Mouse (Mus musculus) MEL (cell line): Measurements from ENCODE around the gene Raph1. TPM values are rescaled to one million over a fixed set of nuclear protein-coding genes. Genes with fewer than 3 reads are reported as not detected.

Experiments used
- DNase-seq: peaks from one replicate; pipeline ENCODE4 v3.0.0; 2011; ENCODE audit warnings: low read depth, low spot score
- H3K27ac ChIP-seq: 2 replicates; pipeline ENCODE4 v1.5.1; 2012; ENCODE audit warnings: low read depth, mild to moderate bottlenecking, control low read depth, low read length, moderate library complexity; ENCODE audit not compliant: control insufficient read depth
- H3K27me3 ChIP-seq, 2 experiments: fragments of 150-350 bp in 1 of 2; sonication (generic) in 1 of 2; 2 replicates each; pipeline ENCODE4 v1.6.1; 2012; ENCODE audit warnings: low read length in 2 of 2, mild to moderate bottlenecking in 2 of 2, improper control_type of control experiment in 1 of 2, moderate library complexity in 1 of 2; ENCODE audit not compliant: insufficient read depth in 2 of 2, control insufficient read depth in 1 of 2
- H3K36me3 ChIP-seq, 2 experiments: 2 replicates each; pipeline ENCODE4 v1.6.1; 2012 to 2014; ENCODE audit warnings: low read length in 2 of 2, improper control_type of control experiment in 1 of 2, inconsistent platforms in 1 of 2, mild to moderate bottlenecking in 1 of 2; ENCODE audit not compliant: insufficient read depth in 2 of 2, control insufficient read depth in 1 of 2
- H3K4me1 ChIP-seq, 2 experiments: fragments of 150-350 bp in 1 of 2; sonication (generic) in 1 of 2; 2 replicates each; pipeline ENCODE4 v1.6.1; 2012; ENCODE audit warnings: low read length in 2 of 2, improper control_type of control experiment in 1 of 2, mild to moderate bottlenecking in 1 of 2; ENCODE audit not compliant: insufficient read depth in 2 of 2, control insufficient read depth in 1 of 2
- H3K4me3 ChIP-seq, 2 experiments: fragments of 150-350 bp in 1 of 2; sonication (generic) in 1 of 2; 2 replicates each; pipeline ENCODE4 v1.5.1; 2012; ENCODE audit warnings: low read depth in 2 of 2, low read length in 2 of 2, mild to moderate bottlenecking in 2 of 2, moderate library complexity in 2 of 2, control low read depth in 1 of 2, improper control_type of control experiment in 1 of 2; ENCODE audit not compliant: control insufficient read depth in 1 of 2, insufficient read depth in 1 of 2
- H3K79me2 ChIP-seq: 2 replicates; pipeline ENCODE4 v1.6.1; 2012; ENCODE audit warnings: mild to moderate bottlenecking, low read length, moderate library complexity; ENCODE audit not compliant: control insufficient read depth, poor library complexity, insufficient read depth
- H3K9ac ChIP-seq: 2 replicates; pipeline ENCODE4 v1.6.1; 2012; ENCODE audit warnings: low read depth, mild to moderate bottlenecking, control low read depth, low read length, moderate library complexity; ENCODE audit not compliant: control insufficient read depth, poor library complexity, severe bottlenecking
- H3K9me3 ChIP-seq: fragments of 150-350 bp; sonication (generic); replicated peaks from 2 replicates; pipeline ENCODE4 v1.6.1; 2012; ENCODE audit warnings: mild to moderate bottlenecking, low read length, improper control_type of control experiment, moderate library complexity; ENCODE audit not compliant: insufficient read depth
- BHLHE40 ChIP-seq: IDR thresholded peaks from 2 replicates; pipeline ENCODE4 v1.6.1; 2012; ENCODE audit warnings: low read depth, mild to moderate bottlenecking, inconsistent platforms, low read length, improper control_type of control experiment, borderline replicate concordance
- ELF1 ChIP-seq: IDR thresholded peaks from 2 replicates; pipeline ENCODE4 v1.6.1; 2014; ENCODE audit warnings: low read depth, mild to moderate bottlenecking, inconsistent platforms, low read length, improper control_type of control experiment, moderate library complexity
- EP300 ChIP-seq, 2 experiments: IDR thresholded peaks; 2 replicates each; pipeline ENCODE4 v1.6.1; 2011; ENCODE audit warnings: improper control_type of control experiment in 2 of 2, low read length in 2 of 2, low read depth in 1 of 2, mild to moderate bottlenecking in 1 of 2
- GABPA ChIP-seq: IDR thresholded peaks from 2 replicates; pipeline ENCODE4 v1.6.1; 2012; ENCODE audit warnings: low read depth, mild to moderate bottlenecking, inconsistent platforms, low read length, improper control_type of control experiment, moderate library complexity
- HCFC1 ChIP-seq: IDR thresholded peaks from 2 replicates; pipeline ENCODE4 v1.6.1; 2012; ENCODE audit warnings: low read depth, mild to moderate bottlenecking, inconsistent platforms, low read length, improper control_type of control experiment, moderate library complexity
- KAT2A ChIP-seq: conservative IDR thresholded peaks from 2 replicates; pipeline ENCODE4 v1.6.1; 2012; ENCODE audit warnings: low read depth, low read length, improper control_type of control experiment, inconsistent platforms
- MAX ChIP-seq: IDR thresholded peaks from 2 replicates; pipeline ENCODE4 v1.6.1; 2011; ENCODE audit warnings: low read length, improper control_type of control experiment
- MAZ ChIP-seq: IDR thresholded peaks from 2 replicates; pipeline ENCODE4 v1.6.1; 2012; ENCODE audit warnings: low read depth, mild to moderate bottlenecking, inconsistent platforms, low read length, improper control_type of control experiment
- MEF2A ChIP-seq: IDR thresholded peaks from 2 replicates; pipeline ENCODE4 v1.6.1; 2014; ENCODE audit warnings: low read depth, mild to moderate bottlenecking, inconsistent platforms, low read length, improper control_type of control experiment; ENCODE audit not compliant: poor library complexity, insufficient replicate concordance, severe bottlenecking; ENCODE audit errors: extremely low read depth
- NELFE ChIP-seq: IDR thresholded peaks from 2 replicates; pipeline ENCODE4 v1.6.1; 2011; ENCODE audit warnings: low read depth, low read length, improper control_type of control experiment
- NRF1 ChIP-seq: IDR thresholded peaks from 2 replicates; pipeline ENCODE4 v1.6.1; 2014; ENCODE audit warnings: low read depth, mild to moderate bottlenecking, inconsistent platforms, low read length, improper control_type of control experiment, moderate library complexity; ENCODE audit not compliant: poor library complexity, insufficient read depth, severe bottlenecking
- POLR2A ChIP-seq, 2 experiments: IDR thresholded peaks; 2 replicates each; pipeline ENCODE4 v1.6.1; 2011 to 2012; ENCODE audit warnings: low read length in 2 of 2, mild to moderate bottlenecking in 2 of 2, control low read depth in 1 of 2, improper control_type of control experiment in 1 of 2, low read depth in 1 of 2, moderate library complexity in 1 of 2; ENCODE audit not compliant: control insufficient read depth in 1 of 2, insufficient read depth in 1 of 2, poor library complexity in 1 of 2
- POLR2AphosphoS2 ChIP-seq: IDR thresholded peaks from 2 replicates; pipeline ENCODE4 v1.6.1; 2011; ENCODE audit warnings: low read length, improper control_type of control experiment
- RAD21 ChIP-seq: IDR thresholded peaks from 2 replicates; pipeline ENCODE4 v1.6.1; 2011; ENCODE audit warnings: mild to moderate bottlenecking, low read depth, low read length, improper control_type of control experiment
- TCF12 ChIP-seq: IDR thresholded peaks from 2 replicates; pipeline ENCODE4 v1.6.1; 2014; ENCODE audit warnings: low read depth, mild to moderate bottlenecking, inconsistent platforms, low read length, improper control_type of control experiment, moderate library complexity
- USF2 ChIP-seq, 2 experiments: IDR thresholded peaks; 2 replicates each; pipeline ENCODE4 v1.6.1; 2011 to 2012; ENCODE audit warnings: improper control_type of control experiment in 2 of 2, low read length in 2 of 2, borderline replicate concordance in 1 of 2, inconsistent platforms in 1 of 2, low read depth in 1 of 2, mild to moderate bottlenecking in 1 of 2; ENCODE audit not compliant: insufficient read depth in 1 of 2
- ZC3H11A ChIP-seq: IDR thresholded peaks from 2 replicates; pipeline ENCODE4 v1.6.1; 2012; ENCODE audit warnings: low read depth, mild to moderate bottlenecking, inconsistent platforms, low read length, improper control_type of control experiment
- ZKSCAN1 ChIP-seq: IDR thresholded peaks from 2 replicates; pipeline ENCODE4 v1.6.1; 2012; ENCODE audit warnings: low read depth, mild to moderate bottlenecking, inconsistent platforms, low read length, improper control_type of control experiment, moderate library complexity
- ZMIZ1 ChIP-seq: IDR thresholded peaks from 2 replicates; pipeline ENCODE4 v1.6.1; 2012; ENCODE audit warnings: low read depth, mild to moderate bottlenecking, inconsistent platforms, low read length, improper control_type of control experiment, moderate library complexity
- polyA plus RNA-seq, 2 experiments: library from polyadenylated mRNA; stranded (reverse) in 1 of 2; unstranded in 1 of 2; fragments of >175 nt in 1 of 2; fragments of >200 nt in 1 of 2; gene quantifications; 2 replicates each; pipeline versions ENCODE4 v1.2.1 to v1.2.4; 2012; ENCODE audit warnings: low replicate concordance in 2 of 2, low read depth in 1 of 2; ENCODE audit not compliant: insufficient read length in 2 of 2, insufficient read depth in 1 of 2, missing spikeins in 1 of 2
- total RNA-seq: library from RNA; depleted of rRNA; stranded (reverse); fragments of 300-350 nt; gene quantifications from 2 replicates; pipeline ENCODE4 v1.2.3, GENCODE M21; 2012

Gene Raph1
- total and polyA plus RNA-seq, 3 experiments = 0.42 to 0.67 TPM; not detected in 1

DNA sequence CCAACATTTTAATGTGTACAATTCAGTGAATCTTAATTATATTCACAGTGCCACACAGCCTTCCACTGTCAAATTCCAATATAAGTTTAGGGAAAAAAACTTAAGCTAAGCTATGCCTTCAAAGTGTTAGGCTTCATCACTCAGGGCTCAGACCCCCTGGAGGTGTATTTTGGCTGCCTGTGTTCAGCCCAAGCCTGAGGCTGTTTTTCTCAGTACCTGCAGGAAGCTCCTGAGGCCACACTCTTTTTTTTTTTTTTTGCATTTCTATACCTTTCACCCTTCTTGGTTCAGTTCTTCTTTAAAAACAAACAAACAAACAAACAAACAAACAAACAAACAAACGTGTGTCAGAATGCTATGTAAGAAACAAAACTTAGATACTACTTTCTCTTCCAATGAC, 23.2 kb downstream of the Raph1 start:
- Histone ChIP-seq H3K27me3 (no peaks in the 10 kb centered on the region), H3K9me3 (no peaks in the 10 kb centered on the region), H3K79me2 (no peaks in the 10 kb centered on the region), H3K27ac (no peak overlapping the region), H3K4me1 (no peaks in the 10 kb centered on the region), H3K36me3 (no peaks in the 10 kb centered on the region), H3K9ac (no peak overlapping the region), H3K4me3 (no peak overlapping the region)
- no peak for TF ChIP-seq MAX
- no peak for TF ChIP-seq ZC3H11A
- no peak for TF ChIP-seq NELFE
- TF ChIP-seq EP300 (IDR thresholded peaks at IDR 0.05; ENCODE audit: low read depth in 1 of 2, low read length in 2 of 2) = no peak
- no peak for TF ChIP-seq GABPA
- no peak for TF ChIP-seq ELF1
- no peak for TF ChIP-seq MEF2A
- TF ChIP-seq POLR2AphosphoS2 = no peak
- TF ChIP-seq ZKSCAN1 = no peak
- TF ChIP-seq POLR2A (IDR thresholded peaks at IDR 0.05; ENCODE audit: control insufficient read depth in 1 of 2, insufficient read depth in 1 of 2, low read depth in 1 of 2, low read length in 2 of 2, poor library complexity in 1 of 2) = no peak
- TF ChIP-seq RAD21 = no peak
- TF ChIP-seq TCF12 = no peak
- no peak for TF ChIP-seq ZMIZ1
- TF ChIP-seq BHLHE40 = no peak
- no peak for TF ChIP-seq USF2 (IDR thresholded peaks at IDR 0.05; ENCODE audit: borderline replicate concordance in 1 of 2, insufficient read depth in 1 of 2, low read depth in 1 of 2, low read length in 2 of 2)
- TF ChIP-seq HCFC1 = no peak
- TF ChIP-seq NRF1 = no peak
- DNase-seq = no peak

- Histone ChIP-seq H3K79me2 (no peaks in the 10 kb centered on the region), H3K9me3 (no peaks in the 10 kb centered on the region), H3K27ac (no peak overlapping the region), H3K9ac (no peak overlapping the region), H3K4me1 (no peaks in the 10 kb centered on the region), H3K27me3 (no peaks in the 10 kb centered on the region), H3K36me3 (no peaks in the 10 kb centered on the region), H3K4me3 (no peak overlapping the region)
- no peak for DNase-seq
- TF ChIP-seq KAT2A (no peak), MAZ (no peak), ZKSCAN1 (no peak), NRF1 (no peak), RAD21 (no peak)
Observed at GRCm38 (mm10) chr1:60539272-60539671, 27.6 kb downstream of the Raph1 start.
